Mouse (Mus musculus): ENCODE results near the gene Rab3gap2.

The Rab3gap2 gene

GRCm38 (mm10) chr1:185203909-185204661 lies at the start of gene Rab3gap2:
Rab3gap2 (plus strand) TSS chr1:185204117.
- DNase-seq (ENCODE audit: low spot score in 2 of 2), result peak; percentile 98 to 100

DNA sequence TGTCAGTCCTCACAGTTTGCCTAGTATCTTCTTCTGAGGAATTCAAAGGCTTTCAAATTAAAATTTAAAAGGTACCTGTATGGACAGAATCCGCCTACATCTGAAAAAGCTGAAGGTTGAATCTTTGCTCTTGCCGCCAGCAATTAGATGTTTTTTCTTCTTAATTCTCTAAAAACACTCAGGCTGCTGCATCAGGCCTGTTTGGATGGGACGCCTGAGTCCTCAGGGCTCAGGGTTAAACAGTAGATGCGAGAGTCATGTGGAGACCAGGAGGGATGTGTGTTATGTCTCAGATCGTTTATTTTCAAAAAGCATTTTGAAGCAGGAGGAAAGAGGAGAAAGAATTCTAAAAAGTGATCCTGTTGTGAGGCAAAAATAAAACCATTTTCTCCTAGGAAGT lies 30.3 kb upstream of the Rab3gap2 start:
- DNase-seq (ENCODE audit: low spot score in 2 of 2), result no peak

DNA sequence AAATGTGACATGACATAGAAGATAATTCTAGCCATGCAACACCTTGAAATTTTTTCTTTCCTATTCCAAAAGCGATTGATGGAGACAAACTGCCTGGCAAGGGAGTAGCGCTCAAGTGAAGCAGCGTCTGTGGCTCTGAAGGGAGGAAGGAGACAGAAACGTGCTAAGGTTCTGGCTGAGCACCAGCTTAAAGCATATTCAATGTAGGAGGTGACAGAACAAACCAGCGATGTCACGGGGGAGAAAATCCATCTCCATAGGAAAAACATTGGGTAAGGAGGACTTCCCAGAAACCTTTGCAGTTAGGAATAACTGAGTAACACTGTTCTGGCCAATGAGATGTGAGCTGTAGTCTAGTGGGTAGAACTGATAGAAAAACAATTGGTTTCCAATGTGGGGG lies 26.1 kb upstream of the Rab3gap2 start:
- no peak for DNase-seq (ENCODE audit: low spot score in 2 of 2)

- DNase-seq (ENCODE audit: low spot score in 2 of 2), result no peak
Observed at GRCm38 (mm10) chr1:185183591-185184330, 20.2 kb upstream of the Rab3gap2 start.

GRCm38 (mm10) chr1:185185556-185185955 lies 18.4 kb upstream of the Rab3gap2 start:
- no peak for DNase-seq (ENCODE audit: low spot score in 2 of 2)

DNA sequence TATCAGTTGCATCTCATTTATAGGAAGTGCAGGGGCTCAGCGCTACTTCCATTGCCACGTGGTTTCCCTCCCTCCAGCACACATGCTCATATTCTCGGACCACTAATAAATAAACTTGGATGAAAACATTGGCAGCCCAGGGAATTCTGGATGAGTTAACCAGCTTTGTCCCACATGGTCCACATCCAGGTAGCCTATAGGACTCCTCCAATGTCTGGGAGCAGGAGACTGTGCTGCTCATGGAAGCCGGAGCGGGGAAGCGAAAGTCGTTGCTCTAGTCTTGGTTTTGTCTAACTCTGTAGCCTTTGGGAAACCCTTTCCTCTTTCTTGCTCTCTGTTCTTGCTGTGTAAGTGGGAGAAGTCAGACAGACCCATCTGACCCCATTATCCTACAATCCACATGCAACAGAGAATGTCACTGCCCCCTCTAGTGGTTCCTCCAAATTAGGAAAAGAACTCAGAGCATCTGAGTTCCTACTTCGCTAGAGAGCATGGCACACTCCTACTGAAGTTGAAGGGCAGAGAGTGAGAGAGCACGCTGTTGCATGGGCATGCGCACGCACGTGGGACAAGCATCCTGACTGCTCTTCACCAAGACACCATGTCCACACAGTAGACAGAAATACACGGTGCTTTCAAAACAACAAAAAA lies 16.7 kb upstream of the Rab3gap2 start:
- DNase-seq (ENCODE audit: low spot score in 2 of 2), result peak in 1 of 2 experiments; percentile 12

DNA sequence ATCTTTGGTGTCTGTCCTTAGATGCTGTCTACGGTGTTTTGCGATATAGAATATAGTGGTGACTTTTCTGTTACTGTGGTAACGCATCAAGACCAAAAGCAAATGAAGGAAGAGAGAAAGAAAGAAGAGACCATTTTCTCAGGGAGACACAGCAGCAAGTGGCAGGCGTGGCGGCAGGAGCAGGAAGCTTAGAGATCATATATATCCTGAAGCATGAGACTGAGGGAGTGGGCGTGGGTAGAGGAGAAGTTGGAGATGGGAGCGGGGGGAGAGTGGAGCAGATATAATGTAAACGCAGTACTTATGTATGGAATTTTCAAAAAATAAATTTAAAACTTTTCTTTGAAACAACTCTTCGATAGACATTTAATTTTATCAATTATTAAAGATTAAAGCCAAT lies 14.0 kb upstream of the Rab3gap2 start:
- DNase-seq (ENCODE audit: low spot score in 2 of 2), result no peak

DNA sequence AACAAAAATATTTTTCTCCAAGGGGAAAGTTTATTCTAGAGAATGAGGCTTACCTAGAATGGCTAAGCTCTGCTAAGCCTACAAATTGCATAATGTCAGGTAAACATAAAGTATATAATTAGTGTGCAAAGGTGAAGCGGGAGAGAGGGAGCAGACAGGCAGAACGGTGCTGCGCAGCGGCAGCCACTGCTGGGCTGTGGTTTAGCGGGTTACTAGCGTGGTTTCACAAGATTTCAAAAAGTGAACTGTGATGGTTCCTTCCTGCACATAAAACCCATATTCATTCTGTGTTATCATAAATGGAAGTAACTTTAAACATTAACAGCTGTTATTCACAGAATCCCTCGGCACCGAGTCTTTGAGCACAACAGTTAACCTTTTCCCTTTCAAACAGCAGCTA lies 11.8 kb upstream of the Rab3gap2 start:
- DNase-seq (ENCODE audit: low spot score in 2 of 2), result no peak

- DNase-seq (ENCODE audit: low spot score in 2 of 2), result peak in 1 of 2 experiments; percentile 47
Observed at GRCm38 (mm10) chr1:185193509-185193908, 10.4 kb upstream of the Rab3gap2 start.

- DNase-seq (ENCODE audit: low spot score in 2 of 2), result no peak
Observed at GRCm38 (mm10) chr1:185196323-185196722, 7.6 kb upstream of the Rab3gap2 start.

DNA sequence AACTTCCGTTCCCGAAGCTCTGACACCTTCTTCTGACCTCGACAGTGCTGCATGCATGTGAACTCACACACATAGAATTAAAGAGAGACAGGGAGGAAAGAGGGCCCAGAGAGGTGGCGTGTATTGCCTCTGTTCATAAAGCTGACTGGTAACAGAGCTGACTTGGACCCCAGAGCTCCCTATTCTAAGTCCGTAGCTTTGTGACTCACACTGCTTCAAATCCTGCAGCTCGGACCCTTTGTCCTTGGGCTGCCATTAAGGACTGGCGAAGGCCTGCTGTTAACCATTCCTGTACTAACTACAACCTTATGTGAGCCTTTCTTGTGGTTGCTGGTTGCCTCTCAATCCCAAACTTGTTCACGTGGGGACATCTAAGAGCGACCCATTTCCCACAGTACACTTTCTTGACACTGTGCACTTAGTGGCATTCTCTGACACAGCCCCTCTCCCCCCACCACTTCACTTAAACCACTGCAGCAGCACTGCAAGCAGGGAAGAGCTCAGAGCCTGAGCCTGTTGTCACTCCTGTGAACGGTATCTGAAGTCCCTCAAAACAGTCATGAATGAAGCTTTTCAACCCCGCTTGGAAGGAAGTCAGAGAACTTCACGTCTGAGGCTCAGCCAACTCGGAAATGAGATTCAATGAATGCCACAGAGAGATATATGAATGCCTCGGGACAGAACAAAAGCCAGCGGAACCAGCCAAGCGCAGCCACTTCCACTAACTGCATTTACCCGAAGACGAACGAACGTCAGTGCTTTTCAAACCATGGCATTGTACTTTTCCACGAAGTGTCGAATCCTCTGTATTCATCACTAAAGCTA lies 3.1 kb upstream of the Rab3gap2 start:
- no peak for DNase-seq (ENCODE audit: low spot score in 2 of 2)

DNA sequence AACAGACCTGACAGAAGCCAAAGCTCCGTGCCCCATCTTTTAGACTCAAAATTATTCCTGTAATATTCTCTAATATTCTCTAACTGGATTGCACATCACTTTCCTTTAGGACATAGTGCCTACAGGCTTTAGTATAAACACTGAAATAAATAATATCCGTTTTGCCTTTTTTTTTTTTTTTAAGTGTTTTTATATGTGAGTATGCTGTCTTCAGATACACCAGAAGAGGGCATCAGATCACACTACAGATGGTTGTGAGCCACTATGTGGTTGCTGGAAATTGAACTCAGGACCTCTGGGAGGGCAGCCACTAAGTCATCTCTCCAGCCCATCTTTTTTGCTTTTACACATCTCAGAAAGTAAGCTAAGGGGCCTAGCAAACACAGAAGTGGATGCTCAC lies 1.9 kb upstream of the Rab3gap2 start:
- no peak for DNase-seq (ENCODE audit: low spot score in 2 of 2)

- no peak for DNase-seq (ENCODE audit: low spot score in 2 of 2)
Observed at GRCm38 (mm10) chr1:185203196-185203908, 565 bp upstream of the Rab3gap2 start.

DNA sequence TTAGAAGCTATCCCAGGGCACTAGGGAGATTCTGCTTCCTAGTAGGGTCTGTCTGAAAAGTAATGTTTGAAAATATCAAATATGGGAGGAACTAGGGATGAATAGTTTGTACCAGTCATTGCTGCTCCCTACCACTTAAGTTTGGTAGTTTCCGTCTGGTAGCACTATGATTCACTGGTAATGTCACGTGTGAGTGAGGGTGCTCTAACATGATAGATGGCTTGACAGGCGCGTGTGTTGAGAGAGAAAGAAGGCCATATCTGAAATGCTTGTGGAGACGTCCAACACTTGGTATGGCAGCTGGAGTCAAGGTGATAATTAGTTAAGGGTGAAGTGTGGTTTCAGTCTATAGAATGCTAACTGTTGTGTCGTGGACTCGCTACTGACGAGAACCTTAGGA lies 1.2 kb downstream of the Rab3gap2 start:
- DNase-seq (ENCODE audit: low spot score in 2 of 2), result no peak

GRCm38 (mm10) chr1:185207851-185208595 lies 4.1 kb downstream of the Rab3gap2 start:
- DNase-seq (ENCODE audit: low spot score in 2 of 2), result no peak

DNA sequence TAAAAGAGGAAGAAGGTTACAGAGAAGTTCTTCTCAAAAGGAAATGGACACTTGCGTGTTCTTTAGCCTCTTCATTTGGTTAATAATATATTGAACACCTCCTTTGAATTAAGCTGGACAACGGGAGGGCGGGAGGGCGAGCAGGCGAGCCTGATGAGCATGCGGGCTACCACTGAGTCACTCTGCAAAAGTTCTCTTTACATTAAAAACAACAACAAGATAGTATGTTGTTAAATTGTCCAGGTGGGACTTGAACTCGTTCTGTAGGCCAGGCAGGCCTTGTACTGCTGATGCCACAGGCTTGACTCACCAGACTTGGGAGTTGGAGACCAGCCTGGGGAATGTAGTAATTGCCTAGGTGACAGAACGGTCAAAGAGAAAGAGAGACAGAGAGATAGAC lies 4.8 kb downstream of the Rab3gap2 start:
- DNase-seq (ENCODE audit: low spot score in 2 of 2), result no peak

DNA sequence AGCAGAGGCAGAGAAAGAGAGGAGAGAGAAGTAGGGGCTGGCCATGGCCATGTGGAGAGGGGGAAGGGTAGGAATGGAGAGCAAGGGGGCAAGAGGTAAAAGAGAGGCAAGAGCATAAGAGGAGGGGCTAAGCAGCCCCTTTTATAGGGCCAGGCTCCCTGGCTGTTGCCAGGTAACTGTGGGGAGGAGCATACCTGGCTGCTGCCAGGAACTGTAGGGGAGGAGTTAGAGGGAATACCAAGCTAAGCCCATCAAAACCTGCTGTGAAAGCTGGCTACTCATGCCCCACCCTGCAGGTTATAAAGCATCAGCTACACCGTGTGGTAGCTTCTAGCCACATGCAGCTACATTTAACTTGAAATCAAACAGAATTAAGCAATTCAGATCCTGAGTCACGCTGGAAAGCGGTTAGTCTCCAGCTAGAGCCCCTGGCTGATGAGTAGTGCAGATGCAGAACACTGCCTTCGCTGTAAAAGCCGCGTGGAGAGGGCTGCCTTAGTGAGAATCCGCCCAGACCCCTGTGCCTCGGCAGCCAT lies 5.8 kb downstream of the Rab3gap2 start:
- DNase-seq (ENCODE audit: low spot score in 2 of 2), result no peak

DNA sequence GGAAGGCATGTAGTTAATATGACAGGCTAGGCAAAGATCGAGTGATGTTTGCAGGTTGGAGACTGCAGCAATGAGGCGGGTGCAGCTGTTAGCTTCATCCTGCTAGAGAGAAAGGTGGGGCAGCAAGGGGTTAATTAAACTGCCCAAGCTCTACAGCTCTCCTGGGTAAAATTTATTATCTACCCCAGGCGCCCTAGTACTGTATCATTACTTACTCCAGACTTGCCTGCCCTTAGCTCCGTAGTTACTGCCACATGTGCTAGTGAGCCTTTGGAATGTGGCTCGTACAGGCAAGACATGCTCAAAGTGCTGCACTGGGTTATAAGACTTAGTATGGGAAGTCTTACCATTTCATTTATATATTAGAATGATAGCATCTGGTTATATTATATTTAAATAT lies 12.4 kb downstream of the Rab3gap2 start:
- DNase-seq (ENCODE audit: low spot score in 2 of 2), result no peak

- no peak for DNase-seq (ENCODE audit: low spot score in 2 of 2)
Observed at GRCm38 (mm10) chr1:185216762-185217161, 12.8 kb downstream of the Rab3gap2 start.

GRCm38 (mm10) chr1:185217966-185218365 lies 14.0 kb downstream of the Rab3gap2 start:
- DNase-seq (ENCODE audit: low spot score in 2 of 2), result no peak

All from thymus, postnatal 10 days (tissue).